Mouse (Mus musculus) midbrain, embryonic 11.5 days (tissue): ENCODE measurements around the gene Ctsg. TPM values are rescaled to one million over a fixed set of nuclear protein-coding genes. Genes with fewer than 3 reads are reported as not detected.
"Not testable (repeated sequence)": the region's sequence is repeated elsewhere in the genome, so short reads cannot be mapped to it uniquely, and the experiment has no call there.

Source experiments
- ATAC-seq: fragments of 200-750 bp; cut with Nextera tagmentation; 2 replicates; pipeline ENCODE4 v1.8.0; 2017; ENCODE audit warnings: moderate TSS enrichment, moderate library complexity; ENCODE audit not compliant: low FRiP score
- DNase-seq: peaks from one replicate; pipeline ENCODE4 v3.0.0; 2015; ENCODE audit warnings: low spot score; ENCODE audit errors: missing footprints
- H3K27ac ChIP-seq: fragments of 300-500 bp; sonication (generic); 2 replicates; pipeline ENCODE4 v1.5.1; 2014; ENCODE audit warnings: low read depth, low read length
- H3K27me3 ChIP-seq: fragments of 300-500 bp; sonication (generic); 2 replicates; pipeline ENCODE4 v1.6.1; 2014; ENCODE audit warnings: mild to moderate bottlenecking, low read length, moderate library complexity, mixed read lengths; ENCODE audit not compliant: control insufficient read depth, insufficient read depth
- H3K36me3 ChIP-seq: fragments of 300-500 bp; sonication (generic); 2 replicates; pipeline ENCODE4 v1.6.1; 2014; ENCODE audit warnings: mild to moderate bottlenecking, low read length, moderate library complexity, mixed read lengths; ENCODE audit not compliant: control insufficient read depth, insufficient read depth
- H3K4me1 ChIP-seq: fragments of 300-500 bp; sonication (generic); 2 replicates; pipeline ENCODE4 v1.6.1; 2014; ENCODE audit warnings: low read length; ENCODE audit not compliant: control insufficient read depth, insufficient read depth
- H3K4me2 ChIP-seq: fragments of 300-500 bp; sonication (generic); 2 replicates; pipeline ENCODE4 v1.6.1; 2014; ENCODE audit warnings: mild to moderate bottlenecking, moderate library complexity
- H3K4me3 ChIP-seq: fragments of 300-500 bp; sonication (generic); 2 replicates; pipeline ENCODE4 v1.5.1; 2014; ENCODE audit warnings: low read depth, low read length
- H3K9ac ChIP-seq: fragments of 300-500 bp; sonication (generic); 2 replicates; pipeline ENCODE4 v1.6.1; 2014; ENCODE audit warnings: low read length
- H3K9me3 ChIP-seq: fragments of 300-500 bp; sonication (generic); 2 replicates; pipeline ENCODE4 v1.6.1; 2016; ENCODE audit warnings: low read length; ENCODE audit not compliant: control insufficient read depth
- WGBS: fragments of 180-500 bp; shearing (Covaris S2); extraction: QIAGEN DNeasy Blood & Tissue Kit; methylation state at CpG from one replicate; pipeline ENCODE4 v1.1.7; 2014; 5-methylcytosine and 5-hydroxymethylcytosine counted together
- polyA plus RNA-seq: library from polyadenylated mRNA; unstranded; fragments of >200 nt; fragmentation: Nextera tagmentation; extraction: Ambion mirVana; gene quantifications from 2 replicates; pipeline ENCODE4 v1.2.1, GENCODE M21; 2014

Ctsg gene
- not detected in 2 replicates for polyA plus RNA-seq

DNA sequence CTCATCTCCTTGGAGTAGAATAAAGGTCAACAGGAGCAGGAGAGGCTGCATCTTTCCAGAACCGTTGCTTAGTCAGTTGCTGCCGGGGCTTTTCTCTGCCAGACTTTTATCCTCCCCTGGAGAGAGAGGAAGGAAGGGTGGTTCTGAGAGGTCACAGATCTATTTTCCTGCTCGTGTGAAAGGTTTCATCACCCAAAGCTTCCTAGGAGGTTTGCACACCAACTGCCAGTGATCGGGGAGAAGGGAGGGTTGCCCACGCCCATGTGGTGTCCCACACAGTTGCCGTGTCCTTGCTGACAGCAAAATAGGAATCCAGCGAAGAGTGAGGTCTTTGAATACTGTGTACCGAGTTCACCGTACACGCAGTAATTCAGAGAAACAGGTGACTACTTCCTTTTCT is at the start of gene Ctsg:
Ctsg (minus strand) TSS at position 189 of the 400 bp plus-strand sequence.
- Histone ChIP-seq H3K9me3 (no peaks in the 10 kb centered on the region), H3K36me3 (no peaks in the 10 kb centered on the region), H3K27me3 (no peaks in the 10 kb centered on the region), H3K27ac (no peak within 1 kb of the TSS), H3K4me2 (no peak within 1 kb of the TSS), H3K9ac (no peak within 1 kb of the TSS), H3K4me1 (no peaks in the 10 kb centered on the region), H3K4me3 (no peak within 1 kb of the TSS)
- no peak for DNase-seq
- no peak for ATAC-seq
- 77% methylated on average over 10 of the region's 10 CpGs for WGBS

DNA sequence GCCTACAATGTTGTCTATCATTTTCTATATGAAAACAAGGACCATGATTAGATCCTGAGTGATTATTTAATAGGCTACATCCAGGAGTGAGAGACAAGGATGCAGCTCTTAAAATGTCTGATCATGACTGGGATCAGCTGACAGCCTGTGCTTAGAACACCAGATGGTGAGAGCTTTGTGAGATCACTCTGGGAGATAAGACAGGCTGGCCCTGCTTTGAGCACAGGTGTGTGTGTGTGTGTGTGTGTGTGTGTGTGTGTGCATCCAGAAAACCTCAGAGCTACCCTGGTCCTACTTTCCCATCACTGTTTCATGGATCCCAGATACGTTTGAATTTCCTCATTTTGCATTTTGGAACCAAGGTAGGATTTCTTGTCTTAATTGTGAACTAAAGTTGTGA is 31.3 kb upstream of the Ctsg start:
- H3K27me3 ChIP-seq, H3K4me2 ChIP-seq, H3K4me3 ChIP-seq, H3K36me3 ChIP-seq, H3K4me1 ChIP-seq, H3K9ac ChIP-seq, H3K27ac ChIP-seq, DNase-seq, H3K9me3 ChIP-seq, ATAC-seq: not testable (repeated sequence)
- WGBS, result 83% methylated on average over 1 of the region's 1 CpGs

DNA sequence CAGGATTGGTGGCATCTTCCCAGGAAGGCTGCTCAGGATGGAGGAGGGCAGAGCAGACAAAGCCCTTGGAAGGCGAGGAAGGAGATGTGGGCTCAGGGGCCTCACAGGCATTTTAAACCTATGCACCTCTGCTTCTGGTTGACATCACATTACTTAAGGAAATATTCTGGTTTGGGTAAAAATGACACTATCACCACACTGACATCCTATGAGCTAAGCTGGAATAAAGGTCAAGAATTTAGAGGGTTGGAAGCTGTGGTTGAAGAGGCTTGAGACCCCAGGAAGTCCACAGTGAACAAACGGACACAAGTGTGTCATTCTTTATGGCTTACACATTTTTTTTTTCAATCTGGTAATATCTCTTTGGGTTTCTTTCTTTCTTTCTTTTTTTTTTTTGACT is 30.1 kb upstream of the Ctsg start, which contains the start of gene Gzmd:
Gzmd (minus strand) TSS at position 101 of the 400 bp plus-strand sequence.
- not testable (repeated sequence) for H3K27me3 ChIP-seq, H3K4me2 ChIP-seq, H3K4me3 ChIP-seq, DNase-seq, ATAC-seq, H3K27ac ChIP-seq, H3K4me1 ChIP-seq, H3K36me3 ChIP-seq, H3K9ac ChIP-seq, H3K9me3 ChIP-seq
- 87% methylated on average over 2 of the region's 2 CpGs for WGBS

DNA sequence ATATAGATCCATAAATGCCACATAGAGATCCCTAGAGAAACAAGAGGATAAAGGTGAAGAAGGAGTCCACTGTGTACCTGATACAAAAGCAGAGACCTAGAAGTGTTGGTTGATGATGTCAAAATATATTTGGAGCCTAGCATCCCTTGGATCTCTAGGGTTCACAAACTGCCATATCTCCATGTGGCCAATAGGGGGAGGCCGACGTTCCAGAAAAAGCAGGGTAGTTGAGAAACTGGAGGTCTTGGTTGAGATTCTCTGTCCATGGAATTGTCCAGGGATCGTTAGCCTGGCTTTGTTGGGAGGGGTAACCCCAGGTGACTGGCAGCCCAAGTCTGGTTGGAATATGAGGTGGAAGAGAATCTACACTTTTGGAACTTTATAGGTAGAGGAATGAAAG is 26.0 kb upstream of the Ctsg start:
- H3K9ac ChIP-seq, result no peak overlapping the region
- 43% methylated on average over 3 of the region's 3 CpGs for WGBS
- ATAC-seq, result no peak
- H3K27me3 ChIP-seq, result no peaks in the 10 kb centered on the region
- H3K4me1 ChIP-seq, result no peaks in the 10 kb centered on the region
- no peak overlapping the region for H3K4me3 ChIP-seq
- H3K4me2 ChIP-seq, result no peak overlapping the region
- DNase-seq, result no peak
- no peaks in the 10 kb centered on the region for H3K9me3 ChIP-seq
- no peaks in the 10 kb centered on the region for H3K36me3 ChIP-seq
- H3K27ac ChIP-seq, result no peak overlapping the region

DNA sequence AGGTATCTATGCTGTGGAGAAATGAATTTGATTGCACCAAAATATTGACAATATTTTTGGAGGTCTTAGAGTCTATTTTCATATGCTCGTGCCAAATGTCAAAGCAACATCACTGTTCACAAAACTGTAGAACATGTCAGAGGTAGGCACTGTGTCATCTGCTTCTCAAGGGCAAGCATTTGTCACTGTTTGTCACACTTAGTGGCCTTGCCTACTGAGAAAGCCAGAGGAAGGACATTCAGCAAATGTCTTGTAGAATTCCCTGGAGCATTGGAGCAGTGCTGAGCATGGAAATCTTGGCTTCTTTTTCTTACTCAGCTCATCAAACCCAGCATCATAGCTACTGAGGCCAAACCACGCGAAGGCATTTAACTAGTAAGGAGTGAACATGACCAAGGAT is 21.1 kb upstream of the Ctsg start:
- Histone ChIP-seq H3K9ac (no peak overlapping the region), H3K27ac (no peak overlapping the region), H3K9me3 (no peaks in the 10 kb centered on the region), H3K36me3 (no peaks in the 10 kb centered on the region), H3K4me1 (no peaks in the 10 kb centered on the region), H3K27me3 (no peaks in the 10 kb centered on the region), H3K4me2 (no peak overlapping the region), H3K4me3 (no peak overlapping the region)
- WGBS, result 86% methylated on average over 3 of the region's 3 CpGs
- DNase-seq (no peak), ATAC-seq (no peak)

DNA sequence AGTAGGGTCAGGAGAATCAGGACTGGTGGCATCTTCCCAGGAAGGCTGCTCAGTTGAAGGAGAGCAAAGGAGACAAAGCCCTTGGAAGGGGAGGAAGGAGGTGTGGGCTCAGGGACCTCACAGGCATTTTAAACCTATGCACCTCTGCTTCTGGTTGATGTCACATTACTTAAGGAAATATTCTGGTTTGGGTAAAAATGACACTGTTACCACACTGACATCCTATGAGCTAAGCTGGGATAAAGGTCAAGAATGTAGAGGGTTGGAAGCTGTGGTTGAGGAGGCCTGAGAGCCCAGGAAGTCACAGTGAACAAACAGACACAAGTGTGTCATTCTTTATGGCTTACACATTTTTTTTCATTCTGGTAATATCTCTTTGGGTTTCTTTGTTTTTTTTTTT is 18.2 kb upstream of the Ctsg start, which contains the start of gene Gzme:
Gzme (minus strand) TSS at position 101 of the 400 bp plus-strand sequence.
- no peak within 1 kb of the TSS for H3K4me3 ChIP-seq
- no peaks in the 10 kb centered on the region for H3K9me3 ChIP-seq
- H3K27me3 ChIP-seq, result no peaks in the 10 kb centered on the region
- no peak within 1 kb of the TSS for H3K4me2 ChIP-seq
- no peak for ATAC-seq
- no peaks in the 10 kb centered on the region for H3K36me3 ChIP-seq
- no peak within 1 kb of the TSS for H3K9ac ChIP-seq
- H3K27ac ChIP-seq, result no peak within 1 kb of the TSS
- no peaks in the 10 kb centered on the region for H3K4me1 ChIP-seq
- no peak for DNase-seq

DNA sequence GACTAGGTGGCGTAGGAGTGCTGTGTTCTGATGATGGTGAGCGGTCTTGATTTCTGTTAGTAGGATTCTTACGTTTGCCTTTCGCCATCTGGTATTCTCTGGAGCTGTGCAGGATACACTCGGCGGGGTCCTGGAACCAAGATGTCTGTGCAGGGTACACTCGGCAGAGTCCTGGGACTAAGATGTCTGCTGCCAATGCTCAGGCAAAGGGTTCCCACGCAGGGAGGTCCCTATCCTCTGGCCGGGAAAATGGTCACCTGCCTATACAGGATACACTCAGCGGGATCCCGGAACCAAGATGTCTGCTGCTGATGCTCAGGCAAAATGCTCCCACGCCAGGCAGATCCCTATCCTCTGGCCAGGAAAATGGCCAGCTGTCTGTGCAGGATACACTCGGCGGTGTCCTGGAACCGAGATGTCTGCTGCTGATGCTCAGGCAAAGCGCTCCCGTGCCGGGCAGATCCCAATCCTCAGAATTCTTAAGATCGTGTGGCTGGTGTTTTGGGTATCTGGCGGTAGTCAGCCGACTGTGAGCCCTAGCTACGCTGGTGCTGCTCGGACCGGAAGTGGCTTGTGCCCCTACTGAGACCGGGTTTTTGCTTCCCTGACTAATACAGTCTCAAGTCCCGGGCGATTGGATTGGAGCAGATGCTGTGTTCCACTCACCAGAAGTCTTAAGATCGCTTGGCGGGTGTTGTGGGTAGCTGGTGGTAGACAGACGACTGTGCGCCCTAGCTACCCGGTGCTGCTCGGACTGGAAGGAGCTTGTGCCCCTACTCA is 13.3 kb upstream of the Ctsg start:
- H3K9ac ChIP-seq, H3K4me1 ChIP-seq, H3K36me3 ChIP-seq, H3K27me3 ChIP-seq, H3K9me3 ChIP-seq, ATAC-seq, DNase-seq, H3K4me3 ChIP-seq, H3K4me2 ChIP-seq, H3K27ac ChIP-seq: not testable (repeated sequence)
- WGBS, result 93% methylated on average over 33 of the region's 33 CpGs

DNA sequence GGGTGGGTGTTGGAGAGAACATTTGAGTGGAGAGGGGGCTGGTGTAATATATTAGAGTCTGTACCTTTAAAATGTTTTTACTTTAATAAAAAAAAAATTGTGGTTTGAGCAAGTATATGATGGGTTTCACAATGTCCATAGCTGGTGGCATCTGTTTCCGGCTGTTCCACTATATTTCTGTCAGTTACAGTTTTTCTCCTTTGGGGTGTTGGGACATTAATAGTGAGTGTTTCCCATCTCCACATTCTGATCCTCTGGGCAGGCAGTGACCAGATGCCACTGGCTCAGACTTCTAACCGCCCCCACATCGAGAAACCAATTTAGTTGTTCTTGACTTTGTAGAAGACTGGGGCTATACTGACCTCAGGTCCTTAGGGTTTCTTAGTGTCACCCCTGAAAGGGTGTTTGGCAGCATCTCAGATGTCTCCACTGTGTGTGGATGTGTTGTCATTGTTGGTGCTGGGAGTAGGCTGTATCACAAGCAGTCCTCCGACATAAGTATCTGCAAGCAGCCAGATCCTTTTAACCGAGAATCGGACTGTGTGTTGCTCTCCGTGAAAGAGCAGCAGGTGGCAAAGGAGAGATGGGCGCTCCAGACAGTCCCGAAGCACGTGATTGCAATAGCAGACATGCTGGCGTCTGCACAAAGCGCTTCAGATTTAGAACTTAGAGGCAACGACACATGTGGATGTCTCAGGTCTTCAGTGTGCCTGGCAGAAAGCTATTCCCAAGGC is 3.2 kb upstream of the Ctsg start:
- Histone ChIP-seq H3K27me3 (no peaks in the 10 kb centered on the region), H3K4me3 (no peak overlapping the region), H3K9ac (no peak overlapping the region), H3K36me3 (no peaks in the 10 kb centered on the region), H3K9me3 (no peaks in the 10 kb centered on the region), H3K4me1 (no peaks in the 10 kb centered on the region), H3K27ac (no peak overlapping the region), H3K4me2 (no peak overlapping the region)
- ATAC-seq (no peak), DNase-seq (no peak)
- WGBS, result 85% methylated on average over 13 of the region's 13 CpGs

DNA sequence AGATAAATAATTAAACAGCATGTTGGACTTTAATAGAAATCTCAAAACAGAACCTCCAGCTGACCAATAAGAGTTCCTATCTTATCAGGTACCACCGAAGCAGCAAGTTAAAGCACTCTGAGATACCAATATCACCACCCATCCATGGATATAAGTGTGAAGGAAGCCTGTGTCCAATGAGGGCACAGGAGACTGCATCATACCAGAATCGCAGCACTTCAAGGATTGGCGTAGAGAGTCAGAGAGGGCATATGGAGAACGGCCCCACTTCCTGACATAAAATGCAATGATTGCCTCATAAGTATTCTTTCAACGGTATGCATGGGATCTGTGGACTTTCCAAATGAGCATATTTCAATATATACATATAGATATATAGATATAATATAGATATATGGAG is 2.6 kb upstream of the Ctsg start:
- Histone ChIP-seq H3K27ac (no peak overlapping the region), H3K9ac (no peak overlapping the region), H3K4me3 (no peak overlapping the region), H3K27me3 (no peaks in the 10 kb centered on the region), H3K36me3 (no peaks in the 10 kb centered on the region), H3K4me2 (no peak overlapping the region), H3K4me1 (no peaks in the 10 kb centered on the region), H3K9me3 (no peaks in the 10 kb centered on the region)
- no peak for ATAC-seq
- no peak for DNase-seq
- 89% methylated on average over 5 of the region's 5 CpGs for WGBS
